Mouse (Mus musculus) spleen, postnatal 4 days (tissue): ENCODE measurements around the gene Ttc6.

Source experiments
- DNase-seq, 2 experiments: peaks; one replicate each; pipeline ENCODE4 v3.0.0; 2022; ENCODE audit warnings: low spot score in 2 of 2

The Ttc6 gene

GRCm38 (mm10) chr12:57545371-57546241 lies 18.3 kb upstream of the Ttc6 start:
- DNase-seq = peak in 1 of 2 experiments; percentile 62

- DNase-seq = no peak
Observed at GRCm38 (mm10) chr12:57546415-57547201, 17.3 kb upstream of the Ttc6 start, which contains the start of gene Foxa1. Gene Foxa1 (minus strand): TSS chr12:57546916.

GRCm38 (mm10) chr12:57547890-57548289 lies 16.0 kb upstream of the Ttc6 start:
- DNase-seq = peak in 1 of 2 experiments; percentile 46

DNA sequence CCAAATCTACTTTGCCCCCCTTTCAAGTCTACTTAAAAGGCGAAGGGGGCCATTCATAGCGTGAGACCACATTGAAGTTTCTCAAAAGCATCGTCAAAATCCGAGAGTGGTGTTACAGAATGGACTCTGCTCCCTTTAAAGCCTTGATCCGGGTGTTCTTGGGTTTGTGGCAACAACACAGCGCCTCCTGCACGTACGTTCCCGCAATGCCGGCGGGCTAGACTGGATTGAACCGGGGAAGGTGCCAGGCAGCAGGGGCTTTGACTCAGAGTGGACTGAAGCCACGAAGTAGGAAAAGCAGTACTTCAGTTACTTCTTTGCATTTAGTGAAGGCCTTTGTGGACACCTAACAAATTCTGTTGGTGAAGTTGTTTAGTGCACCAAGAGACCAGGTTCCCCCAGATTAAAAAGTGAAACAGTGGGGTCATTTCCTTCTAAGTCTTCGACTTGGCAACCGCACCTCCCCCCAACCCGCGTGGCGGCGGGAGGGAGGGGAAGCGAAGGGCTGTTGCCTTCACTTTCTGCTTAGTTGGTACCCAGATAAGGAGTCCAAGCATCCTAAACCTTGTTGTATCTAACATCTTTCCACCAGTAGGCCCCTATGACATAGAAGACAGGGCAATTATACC lies 15.4 kb upstream of the Ttc6 start:
- DNase-seq = no peak

DNA sequence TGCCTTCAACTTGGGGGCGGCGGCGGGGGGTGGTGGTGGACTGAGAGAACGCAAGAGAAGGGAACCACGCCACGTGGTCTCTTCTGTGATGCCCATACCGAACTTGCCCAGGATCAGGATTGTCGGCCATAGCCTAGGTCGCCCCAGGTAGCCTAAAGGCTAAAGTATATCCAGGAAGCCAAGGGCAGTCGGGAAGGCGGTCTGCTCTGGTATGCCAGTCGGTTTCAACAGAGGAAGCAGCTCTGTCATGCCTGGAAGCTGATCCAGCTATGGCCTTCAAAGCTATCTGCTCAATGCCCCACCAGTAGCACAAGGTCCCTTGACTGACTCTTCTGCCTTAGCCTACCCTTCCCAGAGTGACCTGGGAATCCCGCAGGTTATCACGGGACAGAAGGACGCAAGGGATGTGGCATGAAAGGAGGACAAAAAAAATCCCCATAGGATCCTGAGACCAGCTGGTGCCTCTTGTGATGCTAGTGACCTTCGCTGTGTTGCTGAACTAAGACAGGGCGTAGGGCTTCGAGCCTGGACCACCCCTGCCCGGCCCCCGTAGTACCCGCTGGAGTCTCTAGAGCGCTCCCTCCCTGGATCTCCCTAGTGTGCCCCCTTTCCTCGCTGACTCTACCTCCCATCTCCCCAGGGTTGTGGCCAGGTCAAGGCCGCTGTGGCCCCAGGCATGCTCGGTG lies 14.8 kb upstream of the Ttc6 start:
- DNase-seq = no peak

- peak in 1 of 2 experiments; percentile 55 for DNase-seq
Observed at GRCm38 (mm10) chr12:57549667-57550160, 14.2 kb upstream of the Ttc6 start.

GRCm38 (mm10) chr12:57550181-57550808 lies 13.6 kb upstream of the Ttc6 start:
- DNase-seq = peak in 1 of 2 experiments; percentile 58

DNA sequence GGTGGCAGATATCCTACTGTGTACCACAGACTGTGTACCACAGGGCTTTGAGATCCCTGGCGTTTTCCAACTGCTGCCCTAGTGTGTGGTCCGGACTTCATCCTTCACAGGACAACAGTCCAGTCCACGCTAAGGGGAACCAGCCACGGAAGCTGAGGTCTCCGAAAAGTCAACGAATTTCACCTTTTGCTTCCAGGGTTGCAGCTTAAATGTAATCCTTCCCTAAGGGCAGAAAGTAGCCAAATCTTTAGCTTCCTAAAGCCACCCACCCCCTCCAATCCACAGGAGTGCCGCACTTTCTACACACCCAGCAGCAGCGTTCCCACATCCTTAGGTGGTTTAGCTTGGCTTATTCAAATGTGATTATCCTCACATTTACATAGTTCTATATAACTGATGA lies 13.0 kb upstream of the Ttc6 start:
- peak in 1 of 2 experiments; percentile 45 for DNase-seq

DNA sequence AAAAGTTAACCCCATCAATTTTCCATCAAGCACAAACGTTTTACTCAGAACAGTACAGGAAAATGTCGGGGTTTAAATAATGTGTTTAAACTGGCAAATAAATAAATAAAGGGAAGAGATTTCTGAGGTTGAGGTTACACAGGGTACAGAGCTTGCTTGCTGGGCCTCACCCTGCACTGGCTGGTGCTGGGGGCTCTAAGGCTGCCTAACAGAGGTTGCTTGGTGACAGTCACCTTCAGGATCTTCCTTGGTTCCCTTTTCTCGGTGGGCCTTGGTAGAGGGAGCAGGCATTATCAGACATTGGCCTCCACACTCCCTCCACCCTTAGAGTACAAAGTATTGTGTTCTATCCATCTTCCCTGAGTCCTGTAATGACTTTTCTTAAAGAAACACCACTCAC lies 11.6 kb upstream of the Ttc6 start:
- DNase-seq = peak in 1 of 2 experiments; percentile 19

- no peak for DNase-seq
Observed at GRCm38 (mm10) chr12:57554091-57554490, 9.8 kb upstream of the Ttc6 start.

GRCm38 (mm10) chr12:57571773-57572172 lies 7.9 kb downstream of the Ttc6 start:
- peak in 1 of 2 experiments; percentile 29 for DNase-seq

- DNase-seq = peak in 1 of 2 experiments; percentile 34
Observed at GRCm38 (mm10) chr12:57572415-57572814, 8.5 kb downstream of the Ttc6 start.

- DNase-seq = peak in 1 of 2 experiments; percentile 53
Observed at GRCm38 (mm10) chr12:57575931-57576628, 12.2 kb downstream of the Ttc6 start.

- DNase-seq = no peak
Observed at GRCm38 (mm10) chr12:57607624-57608023, 43.7 kb downstream of the Ttc6 start.

DNA sequence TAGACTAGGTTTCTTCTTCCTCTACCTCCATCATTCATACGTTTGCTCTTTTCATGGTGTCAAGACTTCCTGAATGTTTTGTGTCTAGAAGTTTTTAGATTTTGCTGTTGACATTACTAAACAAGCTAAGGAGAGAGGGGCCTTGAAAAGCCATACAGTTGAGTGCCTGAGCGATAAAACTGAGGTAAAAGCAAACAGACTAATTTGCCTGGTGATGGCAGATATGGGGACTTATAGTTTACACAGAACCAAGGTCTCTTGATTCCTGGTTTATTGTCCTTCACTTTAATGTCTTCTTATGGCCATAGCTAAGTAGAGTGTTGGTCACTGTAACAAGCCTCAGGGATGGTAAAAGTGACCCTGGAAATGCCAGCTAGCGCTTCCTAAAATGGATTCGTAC lies 51.2 kb downstream of the Ttc6 start:
- DNase-seq = no peak

DNA sequence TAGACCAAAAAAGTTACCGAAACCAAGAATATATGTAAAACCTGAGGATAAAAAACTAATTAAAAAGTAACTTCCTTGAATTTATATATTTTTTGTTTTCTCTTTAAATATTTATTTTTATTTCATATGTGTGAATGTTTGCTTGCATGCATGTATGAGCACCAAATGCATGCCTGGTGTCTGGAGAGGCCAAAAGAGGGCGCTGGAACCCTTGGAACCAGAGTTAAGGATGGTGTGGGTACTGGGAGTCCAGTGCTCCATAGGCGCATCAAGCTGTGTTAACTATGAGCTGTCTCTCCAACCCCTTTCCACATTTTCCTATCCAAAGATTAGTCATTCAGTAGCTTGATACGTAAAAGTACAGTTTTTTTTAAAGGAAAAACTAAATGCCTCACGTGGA lies 58.1 kb downstream of the Ttc6 start:
- no peak for DNase-seq

DNA sequence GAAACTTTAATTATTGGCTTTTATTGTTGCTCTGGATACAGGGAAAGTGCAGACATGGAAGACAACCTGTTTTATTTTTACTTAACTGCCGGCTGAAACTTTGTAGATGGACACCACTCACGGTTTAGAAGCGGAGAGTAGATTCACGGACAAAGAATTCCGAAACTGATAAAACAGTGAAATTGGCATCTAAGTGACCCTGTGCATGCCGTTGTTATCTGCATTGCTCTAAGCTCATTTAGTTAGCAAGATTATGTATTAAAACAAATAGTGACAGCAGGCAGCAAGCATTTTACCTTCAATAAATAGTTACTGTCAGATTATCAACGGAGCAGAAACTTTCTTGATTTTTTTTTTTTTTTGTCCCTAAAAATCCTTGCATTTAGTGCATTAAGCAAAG lies 59.4 kb downstream of the Ttc6 start:
- DNase-seq = no peak

- DNase-seq = no peak
Observed at GRCm38 (mm10) chr12:57624011-57624608, 60.2 kb downstream of the Ttc6 start.

DNA sequence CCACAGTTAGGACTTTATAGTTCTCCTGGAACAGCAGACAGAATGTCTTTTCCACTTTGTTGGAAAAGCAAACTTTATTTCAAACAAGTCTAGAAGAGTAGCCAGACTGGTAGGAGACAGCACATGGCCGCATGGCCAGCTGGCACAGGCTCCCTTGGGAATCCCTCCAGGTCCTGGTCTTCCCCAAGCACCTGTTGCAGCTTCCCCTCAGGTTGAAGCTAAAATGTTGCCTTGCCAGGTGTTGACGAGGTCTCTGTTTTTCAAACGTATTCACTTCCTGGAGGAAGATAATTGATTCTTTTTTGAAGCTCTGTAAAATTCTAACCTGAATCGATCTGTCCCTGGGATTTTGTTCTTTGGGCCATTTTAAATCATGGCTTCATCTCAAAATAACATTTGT lies 86.1 kb downstream of the Ttc6 start:
- no peak for DNase-seq

GRCm38 (mm10) chr12:57650677-57651076 lies 86.8 kb downstream of the Ttc6 start:
- DNase-seq = no peak
